Mouse (Mus musculus) mouse trophoblast stem cell (cell line): ENCODE data around the gene Gfi1.

Source experiments
- in situ Hi-C, 2 experiments: fragments of 300-500 bp; cut with MseI, MboI; formaldehyde crosslinking; loops; 2 replicates in 1 of 2; 3 replicates in 1 of 2; pipeline ENCODE4 v1.15.1; 2025

The Gfi1 gene

GRCm38 (mm10) chr5:107725435-107726261 is at the start of gene Gfi1:
Gfi1 (minus strand) TSS chr5:107726036.
- in situ Hi-C loops: no loop called here

DNA sequence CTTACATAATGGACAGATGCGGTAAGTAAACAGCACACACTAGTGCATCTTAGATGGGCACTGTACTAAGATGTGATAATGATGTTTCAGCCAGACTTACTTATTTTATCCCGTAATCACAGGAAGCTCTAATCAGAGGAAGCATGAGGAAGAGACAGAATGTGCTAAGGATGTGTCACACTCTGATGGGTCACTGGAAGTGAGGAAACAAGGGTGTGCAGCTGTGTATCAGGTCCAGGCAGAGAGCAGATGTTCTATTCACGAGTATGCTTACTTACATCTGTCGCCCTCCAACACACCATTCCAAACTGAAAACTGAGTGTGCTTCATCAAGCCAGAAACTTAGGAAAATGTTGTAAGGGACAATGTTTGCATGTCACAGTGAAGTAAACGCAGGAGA is 46.2 kb upstream of the Gfi1 start:
- in situ Hi-C loops: no loop called here

- in situ Hi-C loops: no loop called here
These were observed 42.4 kb upstream of the Gfi1 start for GRCm38 (mm10) chr5:107768224-107768623.

GRCm38 (mm10) chr5:107765946-107766345 is 40.1 kb upstream of the Gfi1 start:
- in situ Hi-C loops: no loop called here

DNA sequence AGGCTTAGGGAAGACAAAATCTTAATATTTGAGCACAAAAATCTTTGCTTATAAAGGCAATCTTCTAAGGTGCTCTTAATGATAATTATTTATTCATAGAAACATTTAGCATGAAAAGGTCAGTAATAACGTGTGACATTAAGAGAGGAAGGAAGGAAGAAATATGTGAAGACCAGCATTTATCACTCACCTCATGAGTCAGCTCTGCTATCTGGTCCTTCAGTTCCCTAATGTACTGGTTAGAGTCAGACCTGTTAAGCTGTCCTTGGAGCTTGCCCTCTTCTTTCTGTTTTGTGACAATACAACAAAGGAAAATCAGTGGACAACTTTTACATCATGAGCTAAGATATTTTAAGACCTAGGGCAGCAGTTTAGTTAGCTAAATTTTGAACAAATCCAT is 38.6 kb upstream of the Gfi1 start:
- in situ Hi-C loops: no loop called here

DNA sequence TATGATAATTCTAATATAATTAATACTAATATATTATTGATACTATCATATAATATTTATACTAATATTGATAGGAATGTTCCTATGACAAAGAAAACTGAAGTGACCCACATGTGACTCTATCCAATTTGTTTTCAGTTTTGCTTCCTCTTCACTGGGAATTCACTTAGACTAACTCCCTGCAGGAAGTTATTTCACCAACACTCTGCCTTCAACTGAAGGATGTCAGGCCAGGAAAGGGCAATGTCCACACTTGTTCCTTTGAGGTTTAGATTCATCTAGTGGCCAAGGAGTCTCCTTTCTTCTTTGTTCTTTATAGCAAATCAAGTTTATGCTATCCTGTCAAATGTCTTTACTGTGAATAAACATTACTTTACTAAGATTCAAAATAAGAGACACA is 37.8 kb upstream of the Gfi1 start:
- in situ Hi-C loops: no loop called here

DNA sequence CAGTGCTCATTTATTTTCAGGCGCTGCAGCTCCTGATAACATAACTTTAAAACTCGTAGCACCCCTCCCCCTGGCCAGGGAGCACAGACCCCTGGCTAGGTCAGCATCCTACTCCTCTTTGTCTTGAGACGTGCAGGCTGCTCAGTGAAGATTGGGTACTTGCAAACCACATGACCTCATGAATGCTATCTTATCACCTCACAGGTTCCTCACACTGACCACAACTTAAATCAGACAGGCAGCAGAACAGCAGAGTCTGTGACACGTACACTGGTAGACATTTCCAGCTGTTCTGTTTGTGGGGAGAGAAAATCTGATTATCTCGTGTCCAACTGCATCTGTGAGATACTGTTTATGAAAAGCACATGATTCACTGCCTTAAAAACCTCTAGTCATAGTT is 33.3 kb upstream of the Gfi1 start:
- in situ Hi-C loops: no loop called here

DNA sequence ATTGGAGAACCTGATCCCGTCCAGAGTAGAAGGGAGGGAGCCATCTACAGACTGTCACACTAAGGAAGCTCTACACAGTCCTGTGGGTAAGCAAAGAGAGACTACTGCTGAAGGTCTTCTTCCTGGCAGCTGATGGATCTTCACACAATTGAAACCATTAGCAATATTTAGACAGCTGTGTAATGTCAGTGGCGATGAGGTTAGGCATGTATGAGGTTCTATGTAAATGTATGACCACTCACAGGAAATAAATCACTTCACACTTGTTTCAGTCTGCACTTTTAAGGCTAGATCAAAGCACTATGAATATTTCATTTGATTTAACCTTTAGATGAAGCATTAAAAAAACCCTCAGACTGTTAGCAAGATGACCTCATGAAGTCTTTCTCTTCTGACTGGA is 30.2 kb upstream of the Gfi1 start:
- in situ Hi-C loops: no loop called here

- in situ Hi-C loops: no loop called here
These were observed 28.9 kb upstream of the Gfi1 start for GRCm38 (mm10) chr5:107754740-107755139.

GRCm38 (mm10) chr5:107753656-107754055 is 27.8 kb upstream of the Gfi1 start:
- in situ Hi-C loops: no loop called here

DNA sequence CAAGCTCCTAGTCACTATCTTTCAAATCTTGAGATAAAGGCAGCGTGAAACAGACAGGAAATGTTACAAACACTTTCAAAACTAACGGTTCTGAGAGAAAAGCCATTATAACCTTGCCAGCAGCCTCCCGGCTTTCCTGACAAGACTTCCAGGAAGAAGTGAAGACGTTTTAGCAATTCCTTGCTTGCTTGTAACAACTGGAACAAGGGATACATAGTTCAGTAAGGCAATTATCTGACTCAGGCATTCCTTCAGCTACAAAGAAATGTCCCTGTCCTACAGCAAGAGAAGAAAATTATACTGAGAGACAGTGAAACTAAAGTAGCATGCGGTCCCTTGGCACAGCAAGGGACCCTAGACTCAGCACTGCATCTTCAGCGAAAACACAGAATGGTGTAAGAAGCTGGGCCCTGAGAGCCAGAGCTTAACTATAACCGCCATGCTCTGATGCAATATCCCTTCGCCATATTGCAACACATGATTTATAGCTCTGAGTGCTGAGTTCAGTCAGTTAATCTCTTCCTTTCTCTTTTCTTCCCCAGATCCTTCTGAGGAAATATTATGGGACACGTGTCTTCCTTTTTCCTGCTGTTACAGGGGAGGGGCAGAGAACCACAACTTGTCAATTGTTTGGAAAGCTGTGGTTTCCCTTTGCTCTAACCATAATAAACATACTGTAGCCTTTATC is 23.5 kb upstream of the Gfi1 start:
- in situ Hi-C loops: no loop called here

DNA sequence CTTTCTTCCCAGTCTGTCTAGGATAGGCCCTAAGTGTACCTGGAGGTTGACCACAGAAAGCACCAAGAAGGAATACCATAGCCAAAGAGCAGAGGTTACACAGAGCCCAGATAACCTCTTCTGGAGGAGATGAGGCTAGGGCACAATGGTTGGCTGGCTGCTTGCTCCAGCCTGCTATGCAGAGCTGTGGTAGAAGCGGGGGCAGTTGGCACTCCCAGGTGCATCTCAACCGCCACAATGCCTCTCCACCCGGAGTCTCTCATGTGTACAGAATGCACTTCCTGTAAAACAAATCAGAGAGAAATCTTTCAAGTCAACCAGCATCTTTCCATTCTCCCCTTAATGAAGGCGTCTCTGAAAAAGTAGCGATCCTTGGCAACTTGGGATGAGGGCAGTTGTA is 13.2 kb upstream of the Gfi1 start:
- in situ Hi-C loops: no loop called here

GRCm38 (mm10) chr5:107738296-107738695 is 12.5 kb upstream of the Gfi1 start:
- in situ Hi-C loops: no loop called here

- in situ Hi-C loops: no loop called here
These were observed 10.3 kb upstream of the Gfi1 start for GRCm38 (mm10) chr5:107736171-107736570.

GRCm38 (mm10) chr5:107731844-107732243 is 6.0 kb upstream of the Gfi1 start:
- in situ Hi-C loops: no loop called here

DNA sequence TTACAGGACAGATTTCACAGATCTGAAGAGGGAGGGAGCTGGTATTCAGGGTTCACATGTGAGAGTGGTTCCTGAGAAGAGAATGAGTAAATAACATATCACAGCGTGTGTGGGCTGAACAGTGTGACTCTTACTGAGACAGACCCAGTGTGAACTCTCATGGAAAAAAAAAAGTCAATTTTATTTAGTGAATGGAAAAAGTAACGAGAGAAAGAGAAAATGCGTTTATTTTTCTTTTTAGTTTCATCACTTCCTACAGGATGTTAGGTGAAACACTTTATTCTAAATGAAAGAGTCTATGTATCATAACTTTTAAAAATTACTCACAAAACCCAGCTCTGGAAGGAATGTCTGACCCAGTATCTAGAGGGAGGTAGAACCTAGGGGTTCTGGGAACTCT is 5.6 kb upstream of the Gfi1 start:
- in situ Hi-C loops: no loop called here

GRCm38 (mm10) chr5:107727007-107727402 is 1.2 kb upstream of the Gfi1 start:
- in situ Hi-C loops: no loop called here

DNA sequence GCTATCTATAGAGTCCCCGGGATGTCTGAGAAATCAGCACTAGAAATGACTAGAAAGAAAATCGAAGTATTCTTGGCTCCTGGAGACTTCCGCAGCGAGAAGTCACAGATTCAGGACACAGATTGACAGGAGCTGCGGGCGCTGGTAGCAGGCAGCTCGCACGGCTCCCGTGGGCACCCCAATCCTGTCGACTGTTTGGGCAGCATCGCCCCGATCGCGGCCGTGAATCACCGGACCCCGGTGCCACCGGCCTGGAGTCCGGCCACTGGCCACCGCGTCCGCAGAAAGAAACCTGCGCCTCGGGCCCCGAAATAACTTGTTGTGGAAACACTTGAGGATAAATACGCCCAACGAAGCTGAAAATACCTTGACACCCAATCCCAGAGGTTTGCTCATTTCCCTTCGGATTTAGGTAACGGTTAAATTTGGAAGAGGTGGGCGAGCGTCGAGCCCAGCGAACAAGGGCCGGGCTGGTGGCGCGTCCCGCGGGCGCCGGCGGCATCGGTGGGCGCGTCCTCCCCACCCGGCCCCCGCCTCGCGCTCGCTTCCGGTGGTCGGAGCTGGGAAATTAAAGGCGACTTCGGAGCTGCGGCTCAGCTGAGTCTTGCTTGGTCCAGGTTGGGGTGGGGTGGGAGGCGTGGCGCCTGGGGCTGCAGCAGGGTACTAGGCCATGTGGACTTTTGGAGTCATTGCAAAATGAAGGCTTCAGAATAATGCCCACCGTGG is 608 bp upstream of the Gfi1 start:
- in situ Hi-C loops: no loop called here

DNA sequence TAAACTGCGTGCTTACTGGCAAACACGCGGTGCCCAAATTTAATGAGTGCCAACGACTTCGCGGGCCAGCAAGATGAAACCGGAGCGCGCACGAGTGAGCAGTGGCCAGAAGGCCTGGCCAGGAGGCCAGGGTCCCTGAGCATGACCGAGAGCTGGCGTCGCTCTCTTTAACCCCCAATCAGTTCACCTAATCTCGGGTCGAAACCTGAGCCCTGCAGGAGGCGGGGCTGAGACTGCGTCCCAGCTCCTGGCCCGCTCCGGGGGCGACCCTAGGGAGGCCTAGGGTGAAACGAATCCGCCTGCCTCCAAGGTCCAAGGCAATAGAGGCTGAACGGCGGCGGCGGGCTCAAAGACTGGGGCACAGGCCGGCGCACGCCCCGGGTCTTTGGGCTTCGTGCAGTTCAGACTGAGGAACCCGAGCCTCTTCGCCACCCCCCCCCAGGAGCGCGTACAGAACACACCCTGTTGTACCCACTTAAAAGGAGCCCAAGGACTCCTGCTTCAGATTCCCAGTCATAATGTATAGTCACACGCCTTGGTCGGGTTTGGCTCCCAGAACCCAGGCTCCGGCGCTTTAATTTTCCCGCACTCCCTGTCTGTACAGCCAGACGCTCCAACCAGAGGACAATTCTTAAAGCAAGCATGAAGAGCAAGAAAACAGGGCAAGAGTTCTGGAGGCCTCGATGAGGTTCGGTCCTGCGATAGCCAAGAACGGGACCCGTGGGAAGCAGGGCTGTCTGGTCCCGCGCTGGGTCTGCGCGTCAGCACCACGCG is 988 bp downstream of the Gfi1 start:
- in situ Hi-C loops: no loop called here

GRCm38 (mm10) chr5:107723541-107724511 is 2.0 kb downstream of the Gfi1 start:
- in situ Hi-C loops: no loop called here
